ENCODE assay signal across 9 mouse cellular contexts in genomic region chr11:98034840-98035239, GRCm38 (mm10). TPM values are rescaled to one million over a fixed set of nuclear protein-coding genes. Genes with fewer than 3 reads are reported as not detected.
DNase-seq lines count a peak whose midpoint lies in the region; ATAC-seq and TF ChIP-seq lines count a peak whose summit lies in the region.
"Had no signal": no experiment of that assay in that cellular context is flagged by ENCODE, and none has a peak within 500 bp of the region (broad histone marks: within the 10 kb centered on the region; RNA-seq: fewer than 3 reads in every experiment).

No protein-coding gene starts in this region.

- H3K4me2 ChIP-seq in kidney, embryonic 15.5 days, result no peak overlapping the region
- no peak overlapping the region for H3K4me2 ChIP-seq in embryonic facial prominence, embryonic 11.5 days (ENCODE audit: low read depth, low read length)
- H3K4me2 ChIP-seq in midbrain, embryonic 14.5 days (ENCODE audit: low read length), result no peak overlapping the region; the same call in 1 of the 2 replicates
- H3K4me2 ChIP-seq in liver, postnatal 0 days (ENCODE audit: low read depth, low read length), result no peak overlapping the region
- no peak overlapping the region for H3K4me2 ChIP-seq in intestine, postnatal 0 days (replicated peaks; ENCODE audit: low read depth)

- no peak for DNase-seq in kidney, postnatal 36 days
- DNase-seq in embryonic facial prominence, embryonic 11.5 days (ENCODE audit: low spot score), result peak; percentile 39
- DNase-seq in hindbrain, embryonic 10.5 days (ENCODE audit: low spot score), result peak; percentile 46
- no peak for DNase-seq in midbrain, embryonic 14.5 days
- DNase-seq in liver, postnatal 0 days, result no peak
- DNase-seq in heart, adult 18-20 months, result no peak
- DNase-seq: cerebellum, adult 11-12 months had no signal

- TF ChIP-seq CTCF in liver, postnatal 0 days (IDR thresholded peaks at IDR 0.05; ENCODE audit: low read depth), result no peak
- TF ChIP-seq CTCF in intestine, postnatal 0 days (IDR thresholded peaks at IDR 0.05; ENCODE audit: low read depth), result no peak

- H3K36me3 ChIP-seq in kidney, embryonic 15.5 days, result peaks cover 18% of the 10 kb centered on the region
- H3K36me3 ChIP-seq in embryonic facial prominence, embryonic 11.5 days (replicated peaks; ENCODE audit: control insufficient read depth, insufficient read depth, low read depth, low read length), result no peaks in the 10 kb centered on the region; the same call in 1 of the 2 replicates
- peaks cover 16% of the 10 kb centered on the region for H3K36me3 ChIP-seq in hindbrain, embryonic 10.5 days
- peaks cover 16% of the 10 kb centered on the region for H3K36me3 ChIP-seq in midbrain, embryonic 14.5 days (ENCODE audit: control insufficient read depth, insufficient read depth, low read length)
- H3K36me3 ChIP-seq in liver, postnatal 0 days (replicated peaks; ENCODE audit: insufficient read depth, low read length), result peaks cover 15% of the 10 kb centered on the region
- H3K36me3 ChIP-seq in intestine, postnatal 0 days (ENCODE audit: control insufficient read depth, insufficient read depth), result peaks cover 14% of the 10 kb centered on the region

- no peaks in the 10 kb centered on the region for H3K9me3 ChIP-seq in kidney, embryonic 15.5 days (replicated peaks)
- H3K9me3 ChIP-seq in embryonic facial prominence, embryonic 11.5 days (replicated peaks; ENCODE audit: control insufficient read depth, low read length), result no peaks in the 10 kb centered on the region
- no peaks in the 10 kb centered on the region for H3K9me3 ChIP-seq in hindbrain, embryonic 10.5 days
- no peaks in the 10 kb centered on the region for H3K9me3 ChIP-seq in midbrain, embryonic 14.5 days (ENCODE audit: control insufficient read depth, low read length)
- H3K9me3 ChIP-seq in liver, postnatal 0 days (ENCODE audit: low read length), result no peaks in the 10 kb centered on the region
- H3K9me3 ChIP-seq in intestine, postnatal 0 days (ENCODE audit: control insufficient read depth), result no peaks in the 10 kb centered on the region

- 0 out of 2 replicates have a peak overlapping the region, but pooled peaks have one; percentile 1 for H3K9ac ChIP-seq in kidney, embryonic 15.5 days
- H3K9ac ChIP-seq in embryonic facial prominence, embryonic 11.5 days (replicated peaks; ENCODE audit: low read length), result no peak overlapping the region
- H3K9ac ChIP-seq in midbrain, embryonic 14.5 days (replicated peaks; ENCODE audit: low read length), result no peak overlapping the region
- no peak overlapping the region for H3K9ac ChIP-seq in liver, postnatal 0 days (replicated peaks)
- H3K9ac ChIP-seq in intestine, postnatal 0 days (ENCODE audit: low read depth, low read length), result no peak overlapping the region

- TF ChIP-seq EP300 in liver, postnatal 0 days (IDR thresholded peaks at IDR 0.05; ENCODE audit: low read depth), result no peak

- WGBS in kidney, embryonic 15.5 days, result 25% methylated on average over 4 of the region's 4 CpGs
- 26% methylated on average over 4 of the region's 4 CpGs for WGBS in embryonic facial prominence, embryonic 11.5 days
- 18% methylated on average over 4 of the region's 4 CpGs for WGBS in hindbrain, embryonic 10.5 days
- WGBS in midbrain, embryonic 14.5 days, result 16% methylated on average over 4 of the region's 4 CpGs
- WGBS in liver, postnatal 0 days (ENCODE audit: insufficient replicate concordance), result 58% methylated on average over 4 of the region's 4 CpGs
- WGBS in intestine, postnatal 0 days, result 52% methylated on average over 4 of the region's 4 CpGs

- no peak; the same call in 1 of the 2 replicates for ATAC-seq in kidney, embryonic 15.5 days (replicated peaks; ENCODE audit: low FRiP score)
- ATAC-seq in embryonic facial prominence, embryonic 11.5 days (replicated peaks; ENCODE audit: insufficient number of reproducible peaks, low FRiP score, low TSS enrichment, low read depth), result 0 out of 2 replicates have a peak, but pooled peaks have one; percentile 19
- ATAC-seq in midbrain, embryonic 14.5 days (ENCODE audit: low FRiP score, low TSS enrichment), result peak; percentile 46; the same call in 1 of the 2 replicates
- no peak for ATAC-seq in liver, postnatal 0 days
- no peak for ATAC-seq in intestine, postnatal 0 days

- no peak overlapping the region for H3K4me3 ChIP-seq in kidney, embryonic 15.5 days (replicated peaks)
- no peak overlapping the region for H3K4me3 ChIP-seq in embryonic facial prominence, embryonic 11.5 days (ENCODE audit: low read depth, low read length)
- peak overlapping the region; percentile 16; the same call in 1 of the 2 replicates for H3K4me3 ChIP-seq in hindbrain, embryonic 10.5 days
- no peak overlapping the region for H3K4me3 ChIP-seq in midbrain, embryonic 14.5 days (replicated peaks; ENCODE audit: low read depth, low read length)
- no peak overlapping the region for H3K4me3 ChIP-seq in liver, postnatal 0 days (ENCODE audit: low read depth, low read length)
- H3K4me3 ChIP-seq in intestine, postnatal 0 days (ENCODE audit: low read depth, low read length), result no peak overlapping the region

- peaks cover 26% of the 10 kb centered on the region for H3K4me1 ChIP-seq in kidney, embryonic 15.5 days
- peaks cover 4% of the 10 kb centered on the region for H3K4me1 ChIP-seq in embryonic facial prominence, embryonic 11.5 days (ENCODE audit: control insufficient read depth, insufficient read depth, low read length)
- H3K4me1 ChIP-seq in hindbrain, embryonic 10.5 days (replicated peaks), result peaks cover 35% of the 10 kb centered on the region
- peaks cover 18% of the 10 kb centered on the region for H3K4me1 ChIP-seq in midbrain, embryonic 14.5 days (ENCODE audit: control insufficient read depth, insufficient read depth, low read length)
- H3K4me1 ChIP-seq in liver, postnatal 0 days (ENCODE audit: insufficient read depth), result peaks cover 2% of the 10 kb centered on the region; the same call in 1 of the 2 replicates
- H3K4me1 ChIP-seq in intestine, postnatal 0 days (replicated peaks; ENCODE audit: control insufficient read depth, insufficient read depth, low read length), result no peaks in the 10 kb centered on the region

- H3K27ac ChIP-seq in kidney, embryonic 15.5 days, result no peak overlapping the region; the same call in none of the 2 replicates
- H3K27ac ChIP-seq in embryonic facial prominence, embryonic 11.5 days (replicated peaks; ENCODE audit: low read depth, low read length), result no peak overlapping the region
- peak overlapping the region; percentile 74; the same call in 1 of the 2 replicates for H3K27ac ChIP-seq in hindbrain, embryonic 10.5 days
- peak overlapping the region; percentile 55; the same call in 1 of the 2 replicates for H3K27ac ChIP-seq in midbrain, embryonic 14.5 days (replicated peaks; ENCODE audit: low read depth, low read length)
- H3K27ac ChIP-seq in liver, postnatal 0 days (ENCODE audit: low read depth), result no peak overlapping the region
- no peak overlapping the region for H3K27ac ChIP-seq in intestine, postnatal 0 days (ENCODE audit: low read depth, low read length)

- H3K27me3 ChIP-seq in kidney, embryonic 15.5 days, result peaks cover 16% of the 10 kb centered on the region
- H3K27me3 ChIP-seq in embryonic facial prominence, embryonic 11.5 days (ENCODE audit: control insufficient read depth, insufficient read depth, low read length), result peaks cover 5% of the 10 kb centered on the region
- peaks cover 46% of the 10 kb centered on the region for H3K27me3 ChIP-seq in hindbrain, embryonic 10.5 days (ENCODE audit: insufficient read depth, poor library complexity, severe bottlenecking)
- no peaks in the 10 kb centered on the region for H3K27me3 ChIP-seq in midbrain, embryonic 14.5 days (ENCODE audit: control insufficient read depth, insufficient read depth, low read length)
- H3K27me3 ChIP-seq in liver, postnatal 0 days (ENCODE audit: insufficient read depth, low read length), result peaks cover 15% of the 10 kb centered on the region
- H3K27me3 ChIP-seq in intestine, postnatal 0 days (replicated peaks; ENCODE audit: control insufficient read depth, insufficient read depth, low read length), result peaks cover 24% of the 10 kb centered on the region

RNA-seq across cellular contexts. Expression of gene Rpl19, which starts 8.3 kb away (rescaled TPM):
- 1,072 and 1,152 TPM in 2 replicates for polyA plus RNA-seq in kidney, embryonic 15.5 days (2015; fragmentation: Nextera tagmentation; extraction: Ambion mirVana)
- polyA plus RNA-seq in embryonic facial prominence, embryonic 11.5 days (2014; fragmentation: Nextera tagmentation; extraction: Ambion mirVana), result 1,089 and 1,111 TPM in 2 replicates
- 1,011 and 1,145 TPM in 2 replicates for polyA plus RNA-seq in hindbrain, embryonic 10.5 days (2016; fragmentation: Nextera tagmentation; extraction: Ambion mirVana)
- polyA plus RNA-seq in midbrain, embryonic 14.5 days (2014; fragmentation: Nextera tagmentation; extraction: Ambion mirVana), result 685 and 710 TPM in 2 replicates
- polyA plus RNA-seq in liver, postnatal 0 days (2015; fragmentation: Nextera tagmentation; extraction: Ambion mirVana), result 568 TPM in 2 replicates
- 668 and 699 TPM in 2 replicates for polyA plus RNA-seq in intestine, postnatal 0 days (2015; fragmentation: Nextera tagmentation; extraction: Ambion mirVana)
- total RNA-seq in heart, adult 18-20 months (2021), result 100 to 1,000 TPM; 537 to 590 TPM

RNA-seq across cellular contexts. Expression of gene Cacnb1, which starts 12.0 kb away (rescaled TPM):
- polyA plus RNA-seq in kidney, embryonic 15.5 days (2015; fragmentation: Nextera tagmentation; extraction: Ambion mirVana), result 14.6 and 15.2 TPM in 2 replicates
- polyA plus RNA-seq in embryonic facial prominence, embryonic 11.5 days (2014; fragmentation: Nextera tagmentation; extraction: Ambion mirVana), result 6.5 and 6.6 TPM in 2 replicates
- 7.6 and 22.9 TPM in 2 replicates for polyA plus RNA-seq in hindbrain, embryonic 10.5 days (2016; fragmentation: Nextera tagmentation; extraction: Ambion mirVana)
- polyA plus RNA-seq in midbrain, embryonic 14.5 days (2014; fragmentation: Nextera tagmentation; extraction: Ambion mirVana), result 40.6 and 61.2 TPM in 2 replicates
- 0.23 and 0.77 TPM in 2 replicates for polyA plus RNA-seq in liver, postnatal 0 days (2015; fragmentation: Nextera tagmentation; extraction: Ambion mirVana)
- polyA plus RNA-seq in intestine, postnatal 0 days (2015; fragmentation: Nextera tagmentation; extraction: Ambion mirVana), result 2.8 and 3.2 TPM in 2 replicates
- 1 to 10 TPM; 5.1 to 5.9 TPM for total RNA-seq in heart, adult 18-20 months (2021)

RNA-seq across cellular contexts. Expression of gene Stac2, which starts 18.4 kb away (rescaled TPM):
- 3.7 and 4.3 TPM in 2 replicates for polyA plus RNA-seq in kidney, embryonic 15.5 days (2015; fragmentation: Nextera tagmentation; extraction: Ambion mirVana)
- polyA plus RNA-seq in embryonic facial prominence, embryonic 11.5 days (2014; fragmentation: Nextera tagmentation; extraction: Ambion mirVana), result 0.18 and 0.69 TPM in 2 replicates
- 1.1 and 1.5 TPM in 2 replicates for polyA plus RNA-seq in hindbrain, embryonic 10.5 days (2016; fragmentation: Nextera tagmentation; extraction: Ambion mirVana)
- polyA plus RNA-seq in midbrain, embryonic 14.5 days (2014; fragmentation: Nextera tagmentation; extraction: Ambion mirVana), result 2.9 and 4.1 TPM in 2 replicates
- polyA plus RNA-seq in liver, postnatal 0 days (2015; fragmentation: Nextera tagmentation; extraction: Ambion mirVana), result 0.07 and 0.13 TPM in 2 replicates
- 0.13 TPM in 1 of 2 replicates, not detected in the other for polyA plus RNA-seq in intestine, postnatal 0 days (2015; fragmentation: Nextera tagmentation; extraction: Ambion mirVana)
- total RNA-seq in heart, adult 18-20 months (2021), result under 1 TPM; 0.15 to 0.25 TPM

RNA-seq across cellular contexts. Expression of gene Arl5c, which starts 38.9 kb away (rescaled TPM):
- 9.9 and 10.1 TPM in 2 replicates for polyA plus RNA-seq in kidney, embryonic 15.5 days (2015; fragmentation: Nextera tagmentation; extraction: Ambion mirVana)
- polyA plus RNA-seq in embryonic facial prominence, embryonic 11.5 days (2014; fragmentation: Nextera tagmentation; extraction: Ambion mirVana), result 4.6 and 5.7 TPM in 2 replicates
- 13.3 and 16.2 TPM in 2 replicates for polyA plus RNA-seq in hindbrain, embryonic 10.5 days (2016; fragmentation: Nextera tagmentation; extraction: Ambion mirVana)
- 7.1 and 12.1 TPM in 2 replicates for polyA plus RNA-seq in midbrain, embryonic 14.5 days (2014; fragmentation: Nextera tagmentation; extraction: Ambion mirVana)
- 9.9 and 10.0 TPM in 2 replicates for polyA plus RNA-seq in liver, postnatal 0 days (2015; fragmentation: Nextera tagmentation; extraction: Ambion mirVana)
- polyA plus RNA-seq in intestine, postnatal 0 days (2015; fragmentation: Nextera tagmentation; extraction: Ambion mirVana), result 4.2 and 4.4 TPM in 2 replicates
- 1 to 10 TPM in 1 of 2 experiments, not detected in 1; 1.1 TPM for total RNA-seq in heart, adult 18-20 months (2021)

RNA-seq across cellular contexts. Expression of gene Plxdc1, which starts 48.6 kb away (rescaled TPM):
- 1.7 and 2.0 TPM in 2 replicates for polyA plus RNA-seq in kidney, embryonic 15.5 days (2015; fragmentation: Nextera tagmentation; extraction: Ambion mirVana)
- 0.11 and 0.17 TPM in 2 replicates for polyA plus RNA-seq in embryonic facial prominence, embryonic 11.5 days (2014; fragmentation: Nextera tagmentation; extraction: Ambion mirVana)
- 0.11 and 0.24 TPM in 2 replicates for polyA plus RNA-seq in hindbrain, embryonic 10.5 days (2016; fragmentation: Nextera tagmentation; extraction: Ambion mirVana)
- polyA plus RNA-seq in midbrain, embryonic 14.5 days (2014; fragmentation: Nextera tagmentation; extraction: Ambion mirVana), result 0.96 and 1.2 TPM in 2 replicates
- polyA plus RNA-seq in liver, postnatal 0 days (2015; fragmentation: Nextera tagmentation; extraction: Ambion mirVana), result 0.75 TPM in 2 replicates
- polyA plus RNA-seq in intestine, postnatal 0 days (2015; fragmentation: Nextera tagmentation; extraction: Ambion mirVana), result 0.30 and 0.31 TPM in 2 replicates
- total RNA-seq in heart, adult 18-20 months (2021), result 1 to 10 TPM; 3.2 to 4.6 TPM

Comparison
In these comparisons a context has a peak if more than half of its experiments do, and no peak if none do; other contexts are left out.
1. ATAC-seq: peak in embryonic facial prominence, embryonic 11.5 days (single experiment) and midbrain, embryonic 14.5 days (single experiment); none in kidney, embryonic 15.5 days (single experiment), liver, postnatal 0 days (single experiment) and intestine, postnatal 0 days (single experiment).
2. H3K27ac ChIP-seq: peak in hindbrain, embryonic 10.5 days (single experiment) and midbrain, embryonic 14.5 days (single experiment); none in kidney, embryonic 15.5 days (single experiment), embryonic facial prominence, embryonic 11.5 days (single experiment), liver, postnatal 0 days (single experiment) and intestine, postnatal 0 days (single experiment).
3. DNase-seq: peak in embryonic facial prominence, embryonic 11.5 days (single experiment) and hindbrain, embryonic 10.5 days (single experiment); none in kidney, postnatal 36 days (0 of 2), midbrain, embryonic 14.5 days (single experiment), liver, postnatal 0 days (single experiment) and heart, adult 18-20 months (0 of 2).